Mouse (Mus musculus) cerebellum, adult 2 months (tissue): ENCODE measurements around the gene Gm27027. TPM values are rescaled to one million over a fixed set of nuclear protein-coding genes. Genes with fewer than 3 reads are reported as not detected.

Source experiments
- DNase-seq, 2 experiments: peaks; one replicate each; pipeline ENCODE4 v3.0.0; 2021
- H3K27ac ChIP-seq: fragments of 200-500 bp; 2 replicates; pipeline ENCODE4 v1.5.1; 2012; ENCODE audit warnings: low read length, control low read depth, inconsistent platforms; ENCODE audit not compliant: insufficient read depth
- H3K27me3 ChIP-seq: fragments of 200-500 bp; 2 replicates; pipeline ENCODE4 v1.6.1; 2012; ENCODE audit warnings: inconsistent platforms, mild to moderate bottlenecking, low read length, moderate library complexity; ENCODE audit not compliant: control insufficient read depth, insufficient read depth
- H3K4me1 ChIP-seq: fragments of 200-500 bp; 2 replicates; pipeline ENCODE4 v1.6.1; 2011; ENCODE audit warnings: low read length; ENCODE audit not compliant: control insufficient read depth, insufficient read depth
- H3K4me3 ChIP-seq: fragments of 200-500 bp; replicated peaks from 2 replicates; pipeline ENCODE3; 2011; ENCODE audit warnings: mild to moderate bottlenecking, low read depth, low read length, control low read depth; ENCODE audit not compliant: insufficient read depth
- CTCF ChIP-seq: fragments of 200-500 bp; IDR thresholded peaks from 2 replicates; pipeline ENCODE4 v1.5.1; 2011; ENCODE audit warnings: low read depth, mild to moderate bottlenecking, control low read depth, low read length, moderate library complexity, borderline replicate concordance; ENCODE audit not compliant: insufficient read depth
- POLR2A ChIP-seq: fragments of 200-500 bp; IDR thresholded peaks from 2 replicates; pipeline ENCODE4 v1.6.1; 2011; ENCODE audit warnings: low read length, control low read depth, borderline replicate concordance; ENCODE audit not compliant: insufficient read depth
- WGBS: fragments of 180-500 bp; shearing (Covaris S2); methylation state at CpG from one replicate; pipeline ENCODE4 v1.1.7; 2018; 5-methylcytosine and 5-hydroxymethylcytosine counted together
- polyA plus RNA-seq: library from polyadenylated mRNA; depleted of rRNA; stranded (reverse); fragments of >200 nt; gene quantifications from 2 replicates; pipeline ENCODE4 v1.2.3, GENCODE M21; 2012; rRNA removed

Gm27027 gene
- polyA plus RNA-seq, 1 experiment: 0.26 TPM

- DNase-seq: no peak
- 75% methylated on average over 9 of the region's 9 CpGs for WGBS
- Histone ChIP-seq H3K27me3 (no peaks in the 10 kb centered on the region), H3K4me3 (no peak overlapping the region), H3K4me1 (peaks cover 10% of the 10 kb centered on the region), H3K27ac (no peak overlapping the region)
- TF ChIP-seq POLR2A: no peak
- no peak for TF ChIP-seq CTCF
Observed at GRCm38 (mm10) chr2:93907519-93908294, 88.4 kb downstream of the Gm27027 start.

Other genes starting within 250 kb of the Gm27027 start
- gene Ext2, start 173.8 kb downstream of the Gm27027 start, polyA plus RNA-seq: 40.1 and 42.3 TPM in 2 replicates
- 10.6 and 12.8 TPM in 2 replicates for gene Accs, start 146.4 kb downstream of the Gm27027 start, polyA plus RNA-seq
- 0.72 and 1.1 TPM in 2 replicates for gene Accsl, start 127.2 kb downstream of the Gm27027 start, polyA plus RNA-seq
- gene Gm13889, start 39.2 kb downstream of the Gm27027 start, polyA plus RNA-seq: 47.8 and 49.0 TPM in 2 replicates
- gene Alkbh3, start 14.5 kb upstream of the Gm27027 start, polyA plus RNA-seq: 52.7 and 54.5 TPM in 2 replicates
- gene Hsd17b12, start 161.6 kb upstream of the Gm27027 start, polyA plus RNA-seq: 83.0 and 89.1 TPM in 2 replicates